8 mouse cellular contexts compared by ENCODE assay signal in the genomic region with DNA sequence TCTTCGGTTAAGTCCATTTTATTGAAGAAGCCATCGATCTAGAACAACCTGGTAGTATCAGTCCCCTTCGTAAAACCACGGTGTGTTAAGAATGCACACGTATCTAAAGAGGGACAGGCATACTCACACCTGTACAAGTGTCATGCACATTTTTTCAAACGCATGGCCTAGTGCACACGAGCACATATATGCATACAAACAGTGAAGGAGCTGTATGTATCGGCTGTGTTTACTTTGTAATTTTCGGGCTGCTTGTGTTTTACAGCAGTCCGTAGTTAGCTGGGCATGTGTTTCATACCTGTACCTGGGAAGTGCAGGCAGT. TPM values are rescaled to one million over a fixed set of nuclear protein-coding genes. Genes with fewer than 3 reads are reported as not detected.
DNase-seq lines count a peak whose midpoint lies in the region; ATAC-seq and TF ChIP-seq lines count a peak whose summit lies in the region.

No protein-coding gene starts in this region.

- H3K27ac ChIP-seq in cerebellum, adult 2 months (ENCODE audit: insufficient read depth, low read length): peak overlapping the region; percentile 51; the same call in 1 of the 2 replicates
- H3K27ac ChIP-seq in thymus, adult 2 months (ENCODE audit: control insufficient read depth, insufficient read depth, low read length): no peak overlapping the region; the same call in 1 of the 2 replicates
- peak overlapping the region; percentile 88 for H3K27ac ChIP-seq in liver, embryonic 14.5 days

- H3K4me1 ChIP-seq in cerebellum, adult 2 months (ENCODE audit: control insufficient read depth, insufficient read depth, low read length): no peaks in the 10 kb centered on the region; the same call in 1 of the 2 replicates
- H3K4me1 ChIP-seq in thymus, adult 2 months (replicated peaks; ENCODE audit: control insufficient read depth, insufficient read depth, low read length): 0 out of 2 replicates have a peak, but pooled peaks cover 3% of the 10 kb centered on the region
- H3K4me1 ChIP-seq in liver, embryonic 14.5 days (replicated peaks; ENCODE audit: control insufficient read depth in 2 of 2, insufficient read depth in 2 of 2, low read length in 1 of 2): peaks cover 10 to 17% of the 10 kb centered on the region in 2 experiments

- H3K4me3 ChIP-seq in cerebellum, adult 2 months (replicated peaks; ENCODE audit: insufficient read depth, low read depth, low read length): peak overlapping the region; percentile 42
- peak overlapping the region; percentile 59 for H3K4me3 ChIP-seq in thymus, adult 2 months (ENCODE audit: control insufficient read depth, insufficient read depth, low read length)
- peak overlapping the region; percentile 56 to 64 for H3K4me3 ChIP-seq in liver, embryonic 14.5 days (ENCODE audit: insufficient read depth in 1 of 2, low read depth in 2 of 2, low read length in 2 of 2)

- peak overlapping the region; percentile 94 for H3K4me2 ChIP-seq in liver, embryonic 14.5 days (ENCODE audit: low read depth)

- H3K36me3 ChIP-seq in thymus, adult 2 months (ENCODE audit: control insufficient read depth, insufficient read depth, low read length): peaks cover 6% of the 10 kb centered on the region
- peaks cover 7% of the 10 kb centered on the region for H3K36me3 ChIP-seq in liver, embryonic 14.5 days (replicated peaks; ENCODE audit: control insufficient read depth, insufficient read depth, low read depth)

- DNase-seq in cerebellum, adult 2 months: no peak
- no peak for DNase-seq in cerebellum, postnatal 10 days
- DNase-seq in thymus, adult 2 months: no peak
- DNase-seq in thymus, postnatal 25 days: no peak
- DNase-seq in liver, embryonic 14.5 days (ENCODE audit: low read depth in 3 of 3, low spot score in 3 of 3): no peak
- no peak for DNase-seq in frontal cortex, postnatal 10 days (ENCODE audit: low spot score in 2 of 2)
- DNase-seq in yolk sac, embryonic 10.5 days (ENCODE audit: low spot score): no peak
- no peak for DNase-seq in left cerebral cortex, adult 9 months (ENCODE audit: low spot score in 2 of 2)

- TF ChIP-seq EP300 in liver, embryonic 14.5 days (IDR thresholded peaks at IDR 0.05; ENCODE audit: low read depth): no peak

- WGBS in cerebellum, adult 2 months: 19% methylated on average over 10 of the region's 10 CpGs
- 17% methylated on average over 10 of the region's 10 CpGs for WGBS in thymus, adult 2 months
- 23% methylated on average over 10 of the region's 10 CpGs for WGBS in liver, embryonic 14.5 days (ENCODE audit: insufficient replicate concordance)

- ATAC-seq in liver, embryonic 14.5 days (ENCODE audit: insufficient read depth): peak; percentile 7

- TF ChIP-seq CTCF in cerebellum, adult 2 months (IDR thresholded peaks at IDR 0.05; ENCODE audit: borderline replicate concordance, insufficient read depth, low read depth, low read length): no peak
- no peak for TF ChIP-seq CTCF in thymus, adult 2 months (IDR thresholded peaks at IDR 0.05; ENCODE audit: borderline replicate concordance, control insufficient read depth, extremely low read depth, insufficient read depth, low read length, poor library complexity)
- no peak for TF ChIP-seq CTCF in liver, embryonic 14.5 days (IDR thresholded peaks at IDR 0.05; ENCODE audit: low read depth)

- no peaks in the 10 kb centered on the region for H3K27me3 ChIP-seq in cerebellum, adult 2 months (ENCODE audit: control insufficient read depth, insufficient read depth, low read length)
- no peaks in the 10 kb centered on the region for H3K27me3 ChIP-seq in thymus, adult 2 months (ENCODE audit: control insufficient read depth, insufficient read depth, low read length)
- H3K27me3 ChIP-seq in liver, embryonic 14.5 days (ENCODE audit: control insufficient read depth, insufficient read depth, low read length): no peaks in the 10 kb centered on the region

- peak overlapping the region; percentile 77 for H3K9ac ChIP-seq in liver, embryonic 14.5 days (replicated peaks)

- H3K9me3 ChIP-seq in liver, embryonic 14.5 days (ENCODE audit: control insufficient read depth, low read length): no peaks in the 10 kb centered on the region

- no peak for TF ChIP-seq POLR2A in cerebellum, adult 2 months (IDR thresholded peaks at IDR 0.05; ENCODE audit: borderline replicate concordance, insufficient read depth, low read length)
- no peak for TF ChIP-seq POLR2A in thymus, adult 2 months (IDR thresholded peaks at IDR 0.05; ENCODE audit: control insufficient read depth, extremely low read depth, insufficient read depth, low read length, poor library complexity)

RNA-seq across cellular contexts. Expression of a gene that starts 25.5 kb away (rescaled TPM):
- 30.6 and 32.7 TPM in 2 replicates for polyA plus RNA-seq in cerebellum, adult 2 months (2012; rRNA removed)
- 42.9 and 49.5 TPM in 2 replicates for polyA plus RNA-seq in thymus, adult 2 months (2012; rRNA removed)
- polyA plus RNA-seq in liver, embryonic 14.5 days (2012; rRNA removed): 19.7 and 24.4 TPM in 2 replicates
- 23.6 and 27.4 TPM in 2 replicates for polyA plus RNA-seq in liver, embryonic 14.5 days (2014; fragmentation: Nextera tagmentation; extraction: Ambion mirVana)

RNA-seq across cellular contexts. Expression of a gene that starts 33.0 kb away (rescaled TPM):
- 28.6 TPM in 2 replicates for polyA plus RNA-seq in cerebellum, adult 2 months (2012; rRNA removed)
- polyA plus RNA-seq in thymus, adult 2 months (2012; rRNA removed): 53.5 and 74.9 TPM in 2 replicates
- polyA plus RNA-seq in liver, embryonic 14.5 days (2012; rRNA removed): 7.4 and 9.5 TPM in 2 replicates
- 24.4 and 27.2 TPM in 2 replicates for polyA plus RNA-seq in liver, embryonic 14.5 days (2014; fragmentation: Nextera tagmentation; extraction: Ambion mirVana)
